Mouse (Mus musculus): ENCODE results near the gene Gm13290. TPM values are rescaled to one million over a fixed set of nuclear protein-coding genes. Genes with fewer than 3 reads are reported as not detected.

Gene Gm13290
- polyA plus RNA-seq, 1 experiment from 2014 or later, result 0.59 TPM

Other genes with a start within 250 kb of the Gm13290 start
- gene Ifna15, start 215.6 kb upstream of the Gm13290 start, polyA plus RNA-seq (2015; fragmentation: Nextera tagmentation; extraction: Ambion mirVana), result not detected in 2 replicates
- gene Ifna14, start 202.0 kb upstream of the Gm13290 start, polyA plus RNA-seq (2015; fragmentation: Nextera tagmentation; extraction: Ambion mirVana), result not detected in 2 replicates
- not detected in 2 replicates for gene Ifna9, start 181.4 kb upstream of the Gm13290 start, polyA plus RNA-seq (2015; fragmentation: Nextera tagmentation; extraction: Ambion mirVana)
- not detected in 2 replicates for gene Ifna12, start 170.5 kb upstream of the Gm13290 start, polyA plus RNA-seq (2015; fragmentation: Nextera tagmentation; extraction: Ambion mirVana)
- not detected in 2 replicates for gene C87499, start 139.4 kb upstream of the Gm13290 start, polyA plus RNA-seq (2015; fragmentation: Nextera tagmentation; extraction: Ambion mirVana)
- gene Ifna13, start 129.4 kb upstream of the Gm13290 start, polyA plus RNA-seq (2015; fragmentation: Nextera tagmentation; extraction: Ambion mirVana), result not detected in 2 replicates
- not detected in 2 replicates for gene Ifna16, start 96.9 kb upstream of the Gm13290 start, polyA plus RNA-seq (2015; fragmentation: Nextera tagmentation; extraction: Ambion mirVana)
- gene Ifna2, start 89.9 kb upstream of the Gm13290 start, polyA plus RNA-seq (2015; fragmentation: Nextera tagmentation; extraction: Ambion mirVana), result not detected in 2 replicates
- gene Ifnab, start 82.5 kb upstream of the Gm13290 start, polyA plus RNA-seq (2015; fragmentation: Nextera tagmentation; extraction: Ambion mirVana), result not detected in 2 replicates
- gene Gm26566, start 52.0 kb upstream of the Gm13290 start, polyA plus RNA-seq (2015; fragmentation: Nextera tagmentation; extraction: Ambion mirVana), result 1.0 and 1.1 TPM in 2 replicates
- 123 and 130 TPM in 2 replicates for gene Klhl9, start 51.4 kb upstream of the Gm13290 start, polyA plus RNA-seq (2015; fragmentation: Nextera tagmentation; extraction: Ambion mirVana)
- gene Gm13271, start 19.0 kb upstream of the Gm13290 start, polyA plus RNA-seq (2015; fragmentation: Nextera tagmentation; extraction: Ambion mirVana), result not detected in 2 replicates
- gene Gm13283, start 13.7 kb upstream of the Gm13290 start, polyA plus RNA-seq (2015; fragmentation: Nextera tagmentation; extraction: Ambion mirVana), result 0.34 and 0.45 TPM in 2 replicates
- not detected in 2 replicates for gene Gm13289, start 3.1 kb downstream of the Gm13290 start, polyA plus RNA-seq (2015; fragmentation: Nextera tagmentation; extraction: Ambion mirVana)
- not detected in 2 replicates for gene Gm13272, start 6.0 kb downstream of the Gm13290 start, polyA plus RNA-seq (2015; fragmentation: Nextera tagmentation; extraction: Ambion mirVana)
- gene Ifnz, start 8.3 kb downstream of the Gm13290 start, polyA plus RNA-seq (2015; fragmentation: Nextera tagmentation; extraction: Ambion mirVana), result 0.27 and 0.41 TPM in 2 replicates
- not detected in 2 replicates for gene Gm13276, start 11.9 kb downstream of the Gm13290 start, polyA plus RNA-seq (2015; fragmentation: Nextera tagmentation; extraction: Ambion mirVana)
- gene Gm13277, start 14.8 kb downstream of the Gm13290 start, polyA plus RNA-seq (2015; fragmentation: Nextera tagmentation; extraction: Ambion mirVana), result not detected in 2 replicates
- gene Gm13278, start 17.7 kb downstream of the Gm13290 start, polyA plus RNA-seq (2015; fragmentation: Nextera tagmentation; extraction: Ambion mirVana), result not detected in 2 replicates
- gene Gm13275, start 20.7 kb downstream of the Gm13290 start, polyA plus RNA-seq (2015; fragmentation: Nextera tagmentation; extraction: Ambion mirVana), result not detected in 2 replicates
- gene Gm13279, start 23.6 kb downstream of the Gm13290 start, polyA plus RNA-seq (2015; fragmentation: Nextera tagmentation; extraction: Ambion mirVana), result not detected in 2 replicates
- gene Gm13285, start 25.8 kb downstream of the Gm13290 start, polyA plus RNA-seq (2015; fragmentation: Nextera tagmentation; extraction: Ambion mirVana), result 0.76 and 1.0 TPM in 2 replicates
- gene Gm13287, start 29.4 kb downstream of the Gm13290 start, polyA plus RNA-seq (2015; fragmentation: Nextera tagmentation; extraction: Ambion mirVana), result not detected in 2 replicates
- not detected in 2 replicates for gene Gm13288, start 31.7 kb downstream of the Gm13290 start, polyA plus RNA-seq (2015; fragmentation: Nextera tagmentation; extraction: Ambion mirVana)
- gene Ifna7, start 42.4 kb downstream of the Gm13290 start, polyA plus RNA-seq (2015; fragmentation: Nextera tagmentation; extraction: Ambion mirVana), result not detected in 2 replicates
- gene Ifna11, start 46.1 kb downstream of the Gm13290 start, polyA plus RNA-seq (2015; fragmentation: Nextera tagmentation; extraction: Ambion mirVana), result not detected in 2 replicates
- not detected in 2 replicates for gene Ifna6, start 53.6 kb downstream of the Gm13290 start, polyA plus RNA-seq (2015; fragmentation: Nextera tagmentation; extraction: Ambion mirVana)
- not detected in 2 replicates for gene Ifna5, start 61.7 kb downstream of the Gm13290 start, polyA plus RNA-seq (2015; fragmentation: Nextera tagmentation; extraction: Ambion mirVana)
- not detected in 2 replicates for gene Ifna4, start 68.0 kb downstream of the Gm13290 start, polyA plus RNA-seq (2015; fragmentation: Nextera tagmentation; extraction: Ambion mirVana)
- gene Ifna1, start 76.3 kb downstream of the Gm13290 start, polyA plus RNA-seq (2015; fragmentation: Nextera tagmentation; extraction: Ambion mirVana), result not detected in 2 replicates
- not detected in 2 replicates for gene Ifne, start 106.4 kb downstream of the Gm13290 start, polyA plus RNA-seq (2015; fragmentation: Nextera tagmentation; extraction: Ambion mirVana)